Mouse (Mus musculus) midbrain, embryonic 14.5 days (tissue): ENCODE results near the gene Acp2. TPM values are rescaled to one million over a fixed set of nuclear protein-coding genes. Genes with fewer than 3 reads are reported as not detected.
A peak's percentile ranks its signal among the peaks of the same experiment; 100 is the strongest.
"Not testable (repeated sequence)": the region's sequence is repeated elsewhere in the genome, so short reads cannot be mapped to it uniquely, and the experiment has no call there.

ENCODE experiments used
- ATAC-seq: fragments of 200-750 bp; cut with Nextera tagmentation; 2 replicates; pipeline ENCODE4 v1.8.0; 2017; ENCODE audit warnings: moderate number of reproducible peaks, moderate library complexity; ENCODE audit not compliant: low FRiP score, low TSS enrichment
- DNase-seq: peaks from one replicate; pipeline ENCODE4 v3.0.0-alpha.2; 2015
- H3K27ac ChIP-seq: fragments of 300-500 bp; sonication (generic); replicated peaks from 2 replicates; pipeline ENCODE4 v1.5.1; 2014; ENCODE audit warnings: mild to moderate bottlenecking, low read depth, low read length, moderate library complexity
- H3K27me3 ChIP-seq: fragments of 300-500 bp; sonication (generic); 2 replicates; pipeline ENCODE4 v1.6.1; 2014; ENCODE audit warnings: low read length, control low read depth, mixed read lengths; ENCODE audit not compliant: control insufficient read depth, insufficient read depth
- H3K36me3 ChIP-seq: fragments of 300-500 bp; sonication (generic); 2 replicates; pipeline ENCODE4 v1.6.1; 2014; ENCODE audit warnings: low read length, control low read depth; ENCODE audit not compliant: control insufficient read depth, insufficient read depth
- H3K4me1 ChIP-seq: fragments of 300-500 bp; sonication (generic); 2 replicates; pipeline ENCODE4 v1.6.1; 2014; ENCODE audit warnings: mild to moderate bottlenecking, antibody characterized with exemption, low read length, control low read depth; ENCODE audit not compliant: control insufficient read depth, insufficient read depth
- H3K4me2 ChIP-seq: fragments of 300-500 bp; sonication (generic); 2 replicates; pipeline ENCODE4 v1.6.1; 2014; ENCODE audit warnings: mild to moderate bottlenecking, low read length, moderate library complexity
- H3K4me3 ChIP-seq: fragments of 300-500 bp; sonication (generic); replicated peaks from 2 replicates; pipeline ENCODE4 v1.5.1; 2014; ENCODE audit warnings: low read depth, low read length
- H3K9ac ChIP-seq: fragments of 300-500 bp; sonication (generic); replicated peaks from 2 replicates; pipeline ENCODE4 v1.6.1; 2014; ENCODE audit warnings: mild to moderate bottlenecking, low read length, moderate library complexity
- H3K9me3 ChIP-seq: fragments of 300-500 bp; sonication (generic); 2 replicates; pipeline ENCODE4 v1.6.1; 2016; ENCODE audit warnings: low read length, control low read depth, mixed read lengths; ENCODE audit not compliant: control insufficient read depth
- WGBS: fragments of 180-500 bp; shearing (Covaris S2); extraction: QIAGEN DNeasy Blood & Tissue Kit; methylation state at CpG from one replicate; pipeline ENCODE4 v1.1.7; 2014; 5-methylcytosine and 5-hydroxymethylcytosine counted together
- polyA plus RNA-seq: library from polyadenylated mRNA; unstranded; fragments of >200 nt; fragmentation: Nextera tagmentation; extraction: Ambion mirVana; gene quantifications from 2 replicates; pipeline ENCODE4 v1.2.1, GENCODE M21; 2014

The Acp2 gene
- polyA plus RNA-seq, 1 experiment from 2014 or later, result 50.8 TPM

DNA sequence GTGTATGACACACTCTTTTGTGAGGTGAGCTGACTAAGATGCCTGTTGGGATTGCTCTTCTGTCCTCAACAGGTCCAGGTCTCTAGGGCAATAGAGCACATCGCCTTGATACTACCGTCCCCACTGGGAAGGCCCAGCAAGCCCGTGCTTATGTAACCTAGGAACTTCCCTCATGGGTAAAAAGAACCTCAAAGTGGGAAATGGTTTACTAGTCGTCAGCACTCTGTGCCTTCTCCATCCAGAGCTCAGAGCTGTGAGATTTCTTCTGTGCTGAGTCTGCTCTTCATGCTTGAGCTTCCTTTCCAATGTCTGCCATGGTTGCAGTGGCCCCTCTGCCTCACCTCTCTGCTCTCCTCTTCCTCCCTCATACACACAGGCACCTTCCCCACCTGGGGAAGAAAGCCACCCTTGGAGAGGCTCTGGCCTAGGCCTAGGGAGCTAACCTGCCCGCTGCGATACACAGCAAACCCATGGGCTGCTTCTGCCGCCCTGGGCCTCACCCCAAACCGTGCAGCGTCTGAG is 3.6 kb downstream of the Acp2 start:
- H3K4me3 ChIP-seq, result no peak overlapping the region
- no peak for DNase-seq
- peaks cover 20% of the 10 kb centered on the region for H3K4me1 ChIP-seq
- no peak for ATAC-seq
- H3K27ac ChIP-seq, result no peak overlapping the region
- H3K27me3 ChIP-seq, result no peaks in the 10 kb centered on the region
- WGBS, result 92% methylated on average over 9 of the region's 9 CpGs
- no peak overlapping the region for H3K4me2 ChIP-seq
- peaks cover 57% of the 10 kb centered on the region for H3K36me3 ChIP-seq
- no peaks in the 10 kb centered on the region for H3K9me3 ChIP-seq
- H3K9ac ChIP-seq, result no peak overlapping the region

DNA sequence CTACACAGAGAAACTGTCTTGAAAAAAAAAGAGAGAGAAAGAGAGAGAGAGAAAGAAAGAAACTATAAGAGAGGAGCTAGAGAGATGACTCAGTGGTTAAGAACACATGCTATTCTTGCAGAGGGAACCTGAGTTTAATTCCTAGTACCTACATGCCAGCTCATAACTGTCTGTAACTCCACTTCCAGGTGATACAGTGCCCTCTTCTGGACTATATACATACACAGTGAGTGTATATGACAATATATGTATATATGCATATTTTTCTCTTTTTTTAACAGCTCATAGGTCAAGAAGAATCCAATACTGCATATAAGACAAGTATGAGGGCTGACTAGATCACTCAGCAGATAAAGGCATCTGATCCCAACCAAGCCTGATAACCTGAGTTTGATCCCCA is 10.6 kb downstream of the Acp2 start:
- no peaks in the 10 kb centered on the region for H3K4me1 ChIP-seq
- H3K27ac ChIP-seq, result no peak overlapping the region
- peaks cover 78% of the 10 kb centered on the region for H3K36me3 ChIP-seq
- H3K4me2 ChIP-seq, result no peak overlapping the region
- ATAC-seq, result no peak
- DNase-seq, result no peak
- H3K27me3 ChIP-seq, result no peaks in the 10 kb centered on the region
- no peaks in the 10 kb centered on the region for H3K9me3 ChIP-seq
- H3K4me3 ChIP-seq, result no peak overlapping the region
- no peak overlapping the region for H3K9ac ChIP-seq

DNA sequence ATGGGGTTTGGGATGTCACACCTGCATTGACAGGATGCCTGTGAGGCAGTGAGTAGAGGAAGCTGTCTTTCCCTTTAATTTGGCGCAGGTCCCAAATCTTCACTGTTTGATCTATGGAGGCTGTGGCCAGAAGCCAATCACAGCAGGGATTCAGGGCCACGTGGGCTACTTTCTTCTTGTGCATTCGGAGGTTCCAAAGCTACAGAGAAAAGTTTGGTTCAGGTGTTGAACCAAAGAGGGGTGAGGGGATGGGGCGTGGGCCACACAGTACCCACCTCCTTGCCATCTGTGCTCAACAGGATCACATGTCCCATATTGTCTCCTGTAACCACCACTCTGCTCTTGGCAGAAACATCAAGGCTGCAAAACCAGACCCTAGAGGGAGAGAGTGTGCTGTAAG is 14.3 kb downstream of the Acp2 start:
- Histone ChIP-seq H3K4me3 (no peak overlapping the region), H3K9ac (no peak overlapping the region), H3K4me2 (no peak overlapping the region), H3K9me3 (no peaks in the 10 kb centered on the region), H3K36me3 (peaks cover 46% of the 10 kb centered on the region), H3K27ac (no peak overlapping the region), H3K4me1 (no peaks in the 10 kb centered on the region), H3K27me3 (no peaks in the 10 kb centered on the region)
- ATAC-seq (no peak), DNase-seq (peak; percentile 28)
- WGBS, result 80% methylated on average over 4 of the region's 4 CpGs

DNA sequence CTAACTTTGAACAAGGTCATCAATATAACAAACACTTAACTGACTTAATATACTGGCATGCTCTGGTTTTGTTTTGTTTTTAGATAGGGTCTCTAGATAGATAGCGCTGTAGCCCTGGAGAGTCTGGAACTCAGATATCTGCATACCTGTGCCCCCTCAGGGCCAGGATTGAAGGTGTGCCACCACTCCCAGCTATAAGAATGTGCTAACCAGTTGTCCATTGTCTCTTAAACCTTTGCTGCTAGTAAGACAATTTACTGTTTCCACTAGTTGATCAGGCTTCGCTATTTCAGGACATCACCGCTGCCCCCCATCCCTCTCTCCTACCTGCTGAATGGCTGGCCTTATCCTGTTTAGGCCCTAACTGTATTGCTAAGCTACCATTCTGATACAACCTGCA is 17.8 kb downstream of the Acp2 start:
- Histone ChIP-seq H3K4me2 (no peak overlapping the region), H3K4me3 (no peak overlapping the region)

DNA sequence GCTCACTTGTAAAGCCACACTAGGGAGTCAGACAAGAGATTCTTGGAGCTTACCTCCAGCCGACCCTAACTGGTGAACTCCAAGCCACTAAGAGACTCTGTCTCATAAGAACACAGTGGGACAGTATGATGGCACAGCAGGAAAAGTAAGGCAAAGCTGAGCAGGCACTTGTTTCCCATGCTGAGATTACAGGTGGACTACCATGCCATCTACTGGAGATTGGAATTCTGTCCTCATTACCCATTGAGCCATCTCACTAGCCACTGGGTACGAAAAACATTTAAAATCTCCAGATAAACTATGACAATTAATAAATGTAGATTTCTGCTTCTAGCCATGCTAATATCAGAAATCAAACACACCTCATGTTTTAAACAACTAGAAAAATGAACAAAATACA is 20.9 kb downstream of the Acp2 start:
- Histone ChIP-seq H3K27ac (no peak overlapping the region), H3K9ac (no peak overlapping the region), H3K27me3 (no peaks in the 10 kb centered on the region), H3K36me3 (0 out of 2 replicates have a peak, but pooled peaks cover 2% of the 10 kb centered on the region), H3K4me1 (no peaks in the 10 kb centered on the region), H3K9me3 (no peaks in the 10 kb centered on the region), H3K4me2 (no peak overlapping the region), H3K4me3 (no peak overlapping the region)
- ATAC-seq (no peak), DNase-seq (no peak)
- 82% methylated on average over 2 of the region's 2 CpGs for WGBS

More for the DNA sequence above, 17.8 kb downstream of the Acp2 start:
- H3K9ac ChIP-seq, result no peak overlapping the region
- H3K27me3 ChIP-seq, result no peaks in the 10 kb centered on the region
- no peaks in the 10 kb centered on the region for H3K9me3 ChIP-seq
- DNase-seq (no peak), ATAC-seq (no peak)
- no peak overlapping the region for H3K27ac ChIP-seq
- 0 out of 2 replicates have a peak, but pooled peaks cover 15% of the 10 kb centered on the region for H3K36me3 ChIP-seq
- WGBS, result 96% methylated on average over 3 of the region's 3 CpGs
- H3K4me1 ChIP-seq, result no peaks in the 10 kb centered on the region

DNA sequence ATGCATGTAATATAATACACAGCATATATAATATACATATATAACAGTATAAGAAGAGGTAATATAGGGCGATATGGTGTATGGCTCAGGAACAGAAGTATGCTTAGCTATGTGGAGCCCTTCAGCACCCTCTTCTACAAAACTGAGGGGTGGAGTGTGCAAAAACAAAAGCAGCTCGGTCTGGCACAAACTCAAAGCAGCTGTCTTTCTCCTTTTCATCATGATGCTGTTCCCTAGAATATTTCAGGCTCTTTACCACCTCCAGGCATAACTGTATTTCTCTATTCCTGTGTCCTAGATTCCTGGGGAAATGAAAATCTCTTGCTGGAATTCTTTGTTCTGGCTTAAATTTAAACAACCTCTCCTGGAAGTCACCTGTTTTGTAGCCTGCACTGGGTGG is 27.1 kb downstream of the Acp2 start:
- Histone ChIP-seq H3K4me2 (no peak overlapping the region), H3K4me3 (no peak overlapping the region), H3K9me3 (no peaks in the 10 kb centered on the region), H3K36me3 (no peaks in the 10 kb centered on the region), H3K4me1 (no peaks in the 10 kb centered on the region), H3K27ac (no peak overlapping the region), H3K9ac (no peak overlapping the region), H3K27me3 (no peaks in the 10 kb centered on the region)
- ATAC-seq, result no peak
- DNase-seq, result no peak
- WGBS, result 85% methylated on average over 2 of the region's 2 CpGs

DNA sequence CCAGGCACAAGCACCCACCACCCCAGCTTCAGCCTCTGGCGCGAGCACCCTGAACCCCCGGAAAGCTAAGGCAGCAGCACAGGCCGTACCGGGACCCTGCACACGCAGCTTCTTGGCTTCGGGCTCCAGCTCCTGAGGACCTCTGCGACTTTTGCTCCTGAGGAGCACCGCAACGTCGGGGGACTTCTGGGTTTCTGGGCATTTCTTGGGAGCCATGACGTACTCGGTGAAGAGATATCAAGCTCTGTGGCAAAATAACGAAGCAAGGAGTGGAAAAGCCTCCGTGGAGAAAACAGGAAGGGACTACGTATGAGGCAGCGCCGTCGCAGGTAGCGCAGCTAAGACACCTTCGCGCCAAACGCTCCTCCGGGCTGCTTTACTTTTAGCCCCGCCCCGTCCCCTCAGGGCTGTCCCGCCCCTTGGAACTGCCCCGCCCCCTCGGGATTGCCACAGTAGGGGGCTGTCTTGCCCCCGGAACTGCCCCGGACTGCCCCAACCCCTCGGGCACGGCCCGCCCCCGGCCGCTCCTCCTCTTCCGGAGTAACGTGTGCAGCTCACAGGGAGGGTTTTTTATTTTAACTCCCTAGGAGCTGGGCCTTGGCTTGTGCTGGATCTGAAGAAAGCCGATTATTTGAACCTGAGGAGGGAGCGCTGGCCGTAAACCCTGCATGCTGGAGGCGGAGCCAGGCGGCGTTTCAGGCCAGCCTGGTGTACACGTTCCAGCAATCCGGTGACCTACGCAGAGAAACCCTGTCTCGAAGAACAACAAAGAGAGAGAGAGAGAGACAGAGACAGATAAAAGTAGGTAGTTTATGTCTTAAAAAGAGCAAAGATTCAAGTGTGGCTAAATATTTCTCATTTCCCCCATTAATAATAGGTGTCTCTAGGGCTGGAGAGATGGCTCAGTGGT is 34.2 kb downstream of the Acp2 start, which contains the start of gene Ddb2:
Gene Ddb2 (minus strand): TSS at position 382 of the 910 bp plus-strand sequence.
- under 1% methylated on average over 48 of the region's 48 CpGs for WGBS

DNA sequence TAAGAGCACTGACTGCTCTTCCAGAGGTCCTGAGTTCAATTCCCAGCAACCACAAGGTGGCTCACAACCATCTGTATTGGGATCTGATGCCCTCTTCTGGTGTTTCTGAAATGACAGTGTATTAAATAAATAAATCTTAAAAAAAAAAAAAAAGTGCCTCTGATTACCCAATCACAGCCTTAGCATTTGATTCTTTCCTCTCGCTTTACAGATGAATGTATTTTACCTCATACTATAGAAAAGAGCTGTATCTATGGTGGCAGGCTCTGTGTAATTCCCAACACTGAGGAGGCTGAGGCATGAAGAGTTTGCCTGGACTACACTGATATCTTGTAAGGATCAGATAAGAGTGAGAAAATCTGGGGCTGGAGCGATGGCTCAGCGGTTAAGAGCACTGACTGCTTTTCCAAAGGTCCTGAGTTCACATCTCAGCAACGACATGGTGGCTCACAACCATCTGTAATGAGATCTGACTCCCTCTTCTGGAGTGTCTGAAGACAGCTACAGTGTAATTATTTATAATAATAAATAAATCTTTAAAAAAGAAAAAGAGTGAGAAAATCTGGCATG is 34.9 kb downstream of the Acp2 start:
- peak overlapping the region; percentile 55 for H3K27ac ChIP-seq
- not testable (repeated sequence) for H3K36me3 ChIP-seq, H3K27me3 ChIP-seq, H3K9me3 ChIP-seq, H3K9ac ChIP-seq, H3K4me1 ChIP-seq
- H3K4me2 ChIP-seq, result peak overlapping the region; percentile 58
- DNase-seq (peak; percentile 47), ATAC-seq (peak; percentile 16)
- WGBS, result 24% methylated on average over 4 of the region's 4 CpGs
- peak overlapping the region; percentile 41 for H3K4me3 ChIP-seq

More for the DNA sequence above, 34.2 kb downstream of the Acp2 start, which contains the start of gene Ddb2:
- DNase-seq (peak; percentile 96), ATAC-seq (peak; percentile 97)
- H3K9me3 ChIP-seq, result no peaks in the 10 kb centered on the region
- H3K4me1 ChIP-seq, result no peaks in the 10 kb centered on the region
- H3K9ac ChIP-seq, result peak within 1 kb of the TSS; percentile 38
- peak within 1 kb of the TSS; percentile 41 for H3K4me3 ChIP-seq
- peak within 1 kb of the TSS; percentile 58 for H3K4me2 ChIP-seq
- H3K27ac ChIP-seq, result peak within 1 kb of the TSS; percentile 55
- H3K27me3 ChIP-seq, result no peaks in the 10 kb centered on the region
- H3K36me3 ChIP-seq, result no peaks in the 10 kb centered on the region
